Mouse (Mus musculus): ENCODE results near the gene Smg6. TPM values are rescaled to one million over a fixed set of nuclear protein-coding genes. Genes with fewer than 3 reads are reported as not detected.

Smg6 gene
- polyA plus RNA-seq (2021; fragmentation: Nextera tagmentation) = 4.2 and 4.6 TPM in 2 replicates
- long read RNA-seq, experiment 1, partial matches to known transcripts = 17 of 23 reads
- long read RNA-seq, experiment 1, other reads (novel, unspliced or antisense) = 6 of 23 reads
- long read RNA-seq, experiment 2, full-length matches to known transcripts = 8 of 57 reads
- long read RNA-seq, experiment 2, partial matches to known transcripts = 35 of 57 reads
- long read RNA-seq, experiment 2, other reads (novel, unspliced or antisense) = 14 of 57 reads

DNA sequence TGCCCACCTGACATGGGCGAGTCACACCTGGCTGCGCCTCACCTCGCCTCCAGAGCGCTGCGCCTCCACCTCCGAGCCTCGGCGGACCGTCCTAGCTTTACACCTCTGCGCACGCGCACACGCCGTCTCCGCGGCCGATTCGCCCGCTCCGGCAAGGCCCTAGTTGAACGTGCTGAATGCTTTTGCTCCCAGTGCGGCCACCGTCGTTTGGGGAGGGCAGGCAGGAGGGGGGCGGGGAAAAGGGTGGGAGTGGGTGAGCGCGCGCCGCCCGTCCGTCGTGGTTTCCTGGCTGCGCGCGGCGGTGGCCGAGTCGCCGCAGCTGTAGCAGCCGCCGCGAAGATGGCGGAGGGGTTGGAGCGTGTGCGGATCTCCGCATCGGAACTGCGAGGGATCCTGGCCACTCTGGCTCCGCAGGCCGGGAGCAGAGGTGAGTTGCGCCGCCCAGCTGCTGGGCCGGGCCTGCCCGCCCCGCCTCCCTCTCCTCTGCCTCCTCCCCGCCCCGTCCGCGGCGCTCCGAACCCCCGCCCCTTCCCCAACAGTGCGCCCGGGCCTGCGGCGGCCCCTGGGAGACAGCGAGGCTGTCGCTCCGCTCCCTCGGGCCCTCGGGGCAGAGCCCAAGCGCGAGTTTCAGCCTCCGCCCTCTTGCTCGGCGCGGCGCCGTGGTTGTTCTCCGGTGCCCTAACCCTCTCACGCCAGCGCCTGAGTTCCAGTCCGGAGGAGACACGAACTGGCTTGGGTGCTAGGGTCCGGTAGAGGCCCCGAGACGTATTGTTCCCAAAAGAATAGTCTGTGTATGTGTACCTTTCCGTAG lies at the start of gene Smg6, which contains the start of gene Srr:
Gene Smg6, plus strand, starts transcription at position 247 of the 811 bp plus-strand sequence.
Gene Srr, minus strand, starts transcription at position 372 of the 811 bp plus-strand sequence.

DNA sequence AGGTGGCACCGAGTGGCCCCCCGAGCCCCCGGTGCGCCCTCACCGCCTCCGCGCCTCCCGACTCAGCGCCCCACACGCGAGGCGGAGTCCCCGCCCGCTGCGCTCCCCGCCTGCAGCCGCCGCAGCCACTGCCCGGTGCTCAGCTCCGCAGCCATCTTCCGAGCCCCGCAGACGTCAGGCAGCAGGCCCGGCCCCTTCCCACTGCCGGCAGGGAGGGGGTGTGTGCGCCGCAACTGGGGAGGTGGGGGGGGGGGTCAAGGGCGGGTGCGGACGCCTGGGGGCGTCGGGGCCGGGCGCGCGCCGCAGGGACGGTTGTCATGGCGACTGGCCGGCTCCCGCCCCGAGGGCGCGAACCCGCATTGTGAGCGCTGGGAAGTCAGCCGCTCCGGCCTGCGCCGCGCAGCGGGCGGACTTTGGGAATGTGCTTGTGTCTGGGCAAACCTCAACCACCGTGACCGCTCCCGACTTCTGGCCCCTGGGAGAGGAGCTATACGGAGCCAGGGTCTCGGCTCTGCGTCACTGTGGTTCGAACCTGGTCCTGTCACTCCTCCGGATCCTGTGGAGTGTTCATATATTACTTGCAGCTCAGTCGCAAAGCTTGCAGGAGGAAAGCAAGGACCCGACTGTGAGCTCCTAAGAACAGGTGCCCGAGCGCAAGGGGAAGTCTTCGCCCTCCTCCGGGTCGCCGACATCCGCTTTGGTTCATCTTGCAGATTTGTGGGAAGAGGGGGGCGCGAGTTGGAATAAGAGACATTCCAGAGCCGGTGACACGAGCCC lies 28.5 kb upstream of the Smg6 start, which contains the start of gene Sgsm2:
Gene Sgsm2, minus strand, starts transcription at position 160 of the 777 bp plus-strand sequence.

DNA sequence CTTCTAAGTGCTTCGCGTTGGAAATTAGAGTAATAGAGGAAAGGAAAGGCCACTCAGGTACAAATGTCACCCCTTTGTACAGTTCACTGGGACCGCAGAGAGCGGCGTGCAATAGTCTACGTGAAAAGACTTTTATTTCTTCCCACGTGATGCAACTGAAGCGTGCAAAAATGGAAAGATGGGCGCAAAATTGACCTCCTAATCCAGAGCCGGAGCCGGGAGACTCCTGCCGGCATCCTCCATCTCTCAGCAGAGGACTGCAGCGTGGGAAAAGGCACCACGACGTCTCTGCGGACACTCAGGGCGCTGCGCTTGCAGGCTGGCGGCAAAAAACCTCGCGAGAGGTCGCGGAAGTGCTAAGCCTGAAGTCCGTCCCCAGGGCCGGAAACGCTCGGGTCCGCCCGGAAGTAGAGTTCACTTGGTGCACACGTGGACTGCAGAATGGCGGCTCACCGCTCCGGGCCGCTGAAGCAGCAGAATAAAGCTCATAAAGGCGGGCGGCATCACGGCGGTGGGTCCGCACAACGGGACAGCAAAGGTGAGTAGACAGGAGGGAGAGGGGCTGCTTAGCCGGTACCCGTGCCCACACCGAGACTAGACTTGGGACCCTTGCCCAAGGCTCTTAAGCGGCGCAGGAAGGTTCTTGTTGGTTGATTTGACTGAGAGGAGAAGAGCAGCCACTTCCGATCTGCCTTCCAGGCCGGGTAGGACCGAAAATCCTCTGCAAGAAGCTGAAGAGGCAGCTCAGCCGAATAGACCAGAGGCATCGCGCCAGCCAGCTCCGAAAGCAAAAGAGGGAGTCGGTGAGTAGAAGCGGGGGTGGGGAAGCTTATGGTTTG lies 27.7 kb upstream of the Smg6 start, which contains the start of gene Tsr1:
Gene Tsr1, plus strand, starts transcription at position 394 of the 839 bp plus-strand sequence.

DNA sequence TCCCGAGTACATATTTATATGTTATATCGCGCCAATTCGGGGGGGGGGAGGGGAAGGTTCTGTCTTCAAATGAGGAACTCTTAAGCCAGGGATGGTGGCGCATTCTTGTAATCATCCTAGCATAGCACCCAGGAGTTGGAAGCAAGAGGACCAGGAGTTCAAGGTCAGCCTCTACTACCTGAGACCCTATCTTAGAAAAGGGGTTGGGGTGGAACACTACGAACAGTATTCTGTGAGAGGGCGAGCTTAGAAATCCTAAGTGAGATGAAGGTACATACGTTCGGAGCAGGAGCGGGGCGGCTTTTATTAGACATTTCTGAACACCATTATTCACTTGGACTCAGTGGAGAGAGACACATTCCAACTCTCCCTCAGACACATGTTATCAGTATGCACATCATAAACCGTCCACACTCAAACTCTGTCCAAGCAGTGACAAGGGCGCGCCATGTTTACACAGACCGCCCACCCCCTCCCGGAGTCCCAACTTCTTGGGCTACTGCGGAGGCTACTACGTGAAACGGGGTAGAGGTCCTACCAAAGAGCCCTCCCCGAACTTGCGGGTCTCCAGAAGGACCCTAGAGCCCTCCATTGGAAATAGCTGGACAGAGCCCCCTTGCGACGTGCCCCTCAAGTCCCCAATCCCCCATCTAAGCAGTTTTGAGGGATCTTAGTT lies 243.9 kb downstream of the Smg6 start, which contains the start of gene Hic1:
Gene Hic1, minus strand, starts transcription at position 115 of the 676 bp plus-strand sequence.

DNA sequence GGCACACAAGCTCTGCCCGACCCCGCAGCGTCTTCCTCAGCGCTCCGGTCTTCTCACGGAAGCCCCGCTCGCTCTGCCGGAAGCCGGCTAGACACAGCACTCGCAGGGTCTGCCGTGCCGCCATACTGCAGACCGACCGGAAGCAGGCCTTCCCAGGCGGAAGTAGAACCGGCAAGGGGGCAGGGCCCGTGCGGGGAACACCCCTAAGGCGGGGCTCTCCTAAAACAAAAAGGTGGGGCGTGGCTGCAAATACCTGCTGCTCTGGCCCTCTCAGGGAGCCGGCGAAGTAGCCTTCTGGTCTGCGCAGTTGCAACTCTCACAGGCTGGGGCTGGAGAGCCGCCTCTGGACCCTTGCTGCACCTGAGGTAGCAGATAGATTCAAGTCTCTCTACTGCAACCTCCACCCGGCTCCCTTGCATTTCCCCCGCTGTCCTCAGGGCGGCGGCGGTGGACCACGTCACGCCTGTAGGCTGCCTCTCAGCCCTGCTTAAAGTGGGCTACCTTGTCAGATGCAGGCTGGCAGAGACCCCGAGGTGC lies 253.1 kb downstream of the Smg6 start, which contains the start of gene Ovca2:
Gene Ovca2, minus strand, starts transcription at position 164 of the 537 bp plus-strand sequence.

DNA sequence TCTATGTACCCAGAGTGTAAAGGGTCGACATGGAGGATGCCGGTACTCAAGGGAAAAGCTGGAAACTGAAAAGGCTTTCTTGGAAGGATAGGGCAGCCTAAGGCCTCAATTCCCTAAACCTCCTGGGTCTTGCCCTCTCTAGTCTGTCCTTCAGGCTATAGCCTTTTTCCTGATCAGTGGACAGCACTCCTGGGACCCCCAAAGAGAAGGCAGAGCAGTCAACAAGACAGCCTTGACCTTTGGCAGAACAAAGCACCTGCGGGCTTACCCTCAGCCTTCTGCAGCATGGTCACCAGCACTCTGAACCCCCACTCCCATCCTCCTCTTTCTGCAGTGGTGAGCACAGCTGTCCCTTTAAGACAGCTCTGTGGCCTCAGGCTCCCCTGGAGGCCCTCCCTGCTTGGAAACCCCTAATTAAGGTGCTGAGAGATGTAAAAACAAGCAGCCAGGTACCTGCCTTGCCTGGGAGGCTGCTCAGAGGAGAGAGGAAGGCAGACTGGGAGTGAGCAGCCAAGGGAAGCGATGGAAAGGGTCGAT lies 265.4 kb downstream of the Smg6 start, which contains the start of gene Dph1:
Gene Dph1, minus strand, starts transcription at position 337 of the 537 bp plus-strand sequence.

DNA sequence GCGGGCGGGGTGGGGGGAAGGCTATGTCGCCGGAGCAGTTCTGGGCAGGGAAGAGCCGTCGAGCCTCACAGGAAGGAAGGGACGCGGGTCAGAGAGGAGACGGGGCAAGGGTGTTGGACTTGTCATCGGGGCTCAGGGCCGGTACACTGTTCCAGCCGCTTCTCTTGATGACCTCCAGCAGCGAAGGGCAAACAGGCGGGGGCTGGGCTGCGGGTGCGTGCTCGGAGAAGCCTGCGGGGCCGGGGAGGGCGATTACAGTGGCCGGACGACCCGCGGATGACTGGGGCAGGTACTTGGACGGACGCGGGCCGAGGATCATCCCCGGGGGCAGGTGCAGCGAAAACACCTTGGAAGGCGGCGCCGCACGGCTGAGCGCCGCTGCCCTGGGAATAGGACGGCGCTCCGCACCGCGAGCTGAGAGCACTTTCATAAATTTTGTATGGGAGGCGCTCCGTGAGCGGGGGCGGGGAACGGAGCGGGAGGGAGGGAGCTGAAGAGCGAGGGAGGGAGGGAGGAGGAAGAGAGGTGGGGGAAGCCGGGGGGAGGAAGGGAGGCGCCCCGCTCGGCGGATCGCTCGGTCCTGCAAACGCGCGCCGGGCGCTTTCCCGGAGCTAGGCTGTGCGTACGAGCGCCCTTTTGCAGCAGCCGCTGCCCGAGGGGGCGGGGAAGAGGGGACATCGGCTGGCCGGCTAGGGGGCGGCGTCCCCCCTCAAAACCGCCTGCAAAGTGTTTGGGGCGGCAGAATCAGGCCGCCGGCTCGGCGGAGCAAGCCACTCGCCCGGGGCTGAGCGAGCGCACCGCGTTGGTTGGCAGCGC lies 267.8 kb downstream of the Smg6 start, which contains the start of gene Rtn4rl1:
Gene Rtn4rl1, plus strand, starts transcription at position 528 of the 816 bp plus-strand sequence.

Small RNA genes within 50 kb of the gene (microRNA-seq; reads per million reads assigned to microRNA genes)
- 15,813 reads per million, percentile 98 among the genes with 10 or more reads in this experiment for gene Mir132
- gene Mir212 = 663 reads per million, percentile 78 among the genes with 10 or more reads in this experiment

Other genes with a start within 250 kb of the Smg6 start
- gene Pafah1b1, start 201.2 kb upstream of the Smg6 start, polyA plus RNA-seq (2021; fragmentation: Nextera tagmentation) = 27.9 and 29.9 TPM in 2 replicates
- 13.3 and 19.1 TPM in 2 replicates for gene Mettl16, start 155.0 kb upstream of the Smg6 start, polyA plus RNA-seq (2021; fragmentation: Nextera tagmentation)
- gene Mnt, start 94.9 kb upstream of the Smg6 start, polyA plus RNA-seq (2021; fragmentation: Nextera tagmentation) = 3.7 and 4.3 TPM in 2 replicates
- gene Sgsm2, start 28.8 kb upstream of the Smg6 start, polyA plus RNA-seq (2021; fragmentation: Nextera tagmentation) = 6.5 and 7.5 TPM in 2 replicates
- 13.0 and 14.4 TPM in 2 replicates for gene Tsr1, start 27.8 kb upstream of the Smg6 start, polyA plus RNA-seq (2021; fragmentation: Nextera tagmentation)
- gene Srr, start 125 bp downstream of the Smg6 start, polyA plus RNA-seq (2021; fragmentation: Nextera tagmentation) = 59.9 and 61.9 TPM in 2 replicates
- 0.39 and 0.54 TPM in 2 replicates for gene Hic1, start 243.7 kb downstream of the Smg6 start, polyA plus RNA-seq (2021; fragmentation: Nextera tagmentation)

Measured in layer of hippocampus, adult 6 months (tissue).